Mouse (Mus musculus) testis, postnatal 14 days (tissue): Measurements from ENCODE around the gene Tbx1.
A peak's percentile ranks its signal among the peaks of the same experiment; 100 is the strongest.

ENCODE experiments used
- DNase-seq: peaks from one replicate; pipeline ENCODE4 v3.0.0; 2021; ENCODE audit warnings: low spot score

The Tbx1 gene

DNA sequence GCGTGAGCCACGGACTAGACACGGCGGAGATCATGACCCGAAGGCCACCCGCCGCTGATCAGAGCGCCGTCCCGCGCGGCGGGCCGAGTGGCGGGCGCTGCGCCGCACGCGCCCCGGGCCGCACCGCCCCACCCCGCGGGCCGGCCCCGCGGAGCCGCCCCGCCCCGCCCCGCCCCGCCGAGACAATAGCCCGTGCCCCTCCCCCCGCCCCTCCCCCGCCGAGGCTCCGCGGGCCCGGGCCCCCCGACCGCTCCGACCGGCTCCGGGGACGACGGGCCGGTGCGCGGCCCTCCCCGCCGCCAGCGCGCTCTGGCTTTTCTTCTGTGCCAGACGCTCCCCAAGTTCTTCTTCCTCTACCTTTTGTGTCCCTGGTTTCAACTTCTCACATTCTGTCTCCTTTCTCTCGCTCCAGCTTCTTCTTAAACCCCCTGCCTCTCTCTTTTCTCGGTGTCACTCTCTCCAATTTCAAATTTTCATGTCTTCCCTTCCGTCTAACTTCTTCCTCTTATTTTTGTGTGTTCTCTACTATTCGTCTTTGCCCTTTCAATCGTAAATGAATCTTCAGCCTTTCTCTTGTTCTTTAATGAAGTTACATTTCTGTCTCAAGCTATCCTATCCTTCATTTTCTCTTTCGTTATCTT is 3.4 kb downstream of the Tbx1 start:
- DNase-seq = no peak

DNA sequence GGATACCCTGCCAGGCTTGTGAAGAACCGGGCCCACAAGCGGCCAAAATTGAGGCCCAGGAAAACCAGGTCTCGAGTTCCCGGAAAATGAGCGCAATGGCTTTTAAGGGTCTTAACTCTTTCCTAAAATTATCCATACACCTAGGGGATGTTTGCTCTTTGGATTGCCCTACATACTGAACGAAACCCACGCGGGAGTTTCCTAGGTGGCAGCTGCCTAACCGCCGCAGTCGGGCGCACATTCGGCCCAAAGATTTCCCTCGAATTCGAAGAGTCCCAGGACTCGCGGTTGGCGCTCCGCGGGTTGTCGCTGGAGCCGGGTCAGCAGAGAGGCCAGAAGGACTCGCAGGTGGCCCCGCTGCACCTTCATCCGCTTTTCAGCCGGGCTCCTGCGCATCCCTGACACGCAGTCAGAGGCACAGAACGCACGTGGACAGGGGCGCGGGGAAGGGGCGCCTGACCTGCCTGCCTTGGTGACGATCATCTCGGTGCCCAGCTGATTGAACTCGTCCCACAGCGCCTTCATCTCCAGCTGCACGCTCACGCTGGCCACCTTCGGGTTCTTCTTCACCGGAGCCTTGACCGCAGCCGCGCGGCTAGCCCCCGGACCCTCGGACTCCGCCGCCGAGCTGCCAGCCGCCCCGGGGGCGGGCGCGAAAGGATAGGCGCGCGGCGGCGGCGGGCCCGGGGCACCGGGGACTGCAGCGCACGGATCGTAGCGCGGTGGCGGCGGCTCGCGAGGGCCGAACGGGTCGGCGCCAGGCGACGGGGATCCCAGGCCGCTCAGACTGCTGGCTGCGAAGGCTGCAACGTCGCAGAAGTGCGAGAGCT is 4.2 kb downstream of the Tbx1 start:
- no peak for DNase-seq

DNA sequence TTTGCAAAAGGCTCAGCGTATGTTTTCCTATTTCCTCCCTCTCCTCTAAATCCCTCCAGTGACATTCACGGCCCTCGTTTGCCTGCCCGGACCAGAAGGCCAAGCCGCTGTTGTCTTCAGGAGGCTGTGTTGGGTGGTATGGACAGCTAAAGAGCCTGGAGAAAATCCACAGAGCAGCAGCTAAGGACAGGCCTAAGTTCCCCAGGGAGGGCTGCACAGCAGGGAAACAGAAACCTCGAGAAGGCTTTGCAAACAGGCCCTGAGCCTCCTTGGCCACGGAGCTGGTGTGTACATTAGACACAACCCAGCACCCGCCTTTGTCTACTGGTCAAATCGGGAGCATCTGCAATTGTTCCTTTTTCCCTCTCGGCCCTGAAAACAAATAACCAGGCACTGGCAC is 4.8 kb downstream of the Tbx1 start:
- no peak for DNase-seq

DNA sequence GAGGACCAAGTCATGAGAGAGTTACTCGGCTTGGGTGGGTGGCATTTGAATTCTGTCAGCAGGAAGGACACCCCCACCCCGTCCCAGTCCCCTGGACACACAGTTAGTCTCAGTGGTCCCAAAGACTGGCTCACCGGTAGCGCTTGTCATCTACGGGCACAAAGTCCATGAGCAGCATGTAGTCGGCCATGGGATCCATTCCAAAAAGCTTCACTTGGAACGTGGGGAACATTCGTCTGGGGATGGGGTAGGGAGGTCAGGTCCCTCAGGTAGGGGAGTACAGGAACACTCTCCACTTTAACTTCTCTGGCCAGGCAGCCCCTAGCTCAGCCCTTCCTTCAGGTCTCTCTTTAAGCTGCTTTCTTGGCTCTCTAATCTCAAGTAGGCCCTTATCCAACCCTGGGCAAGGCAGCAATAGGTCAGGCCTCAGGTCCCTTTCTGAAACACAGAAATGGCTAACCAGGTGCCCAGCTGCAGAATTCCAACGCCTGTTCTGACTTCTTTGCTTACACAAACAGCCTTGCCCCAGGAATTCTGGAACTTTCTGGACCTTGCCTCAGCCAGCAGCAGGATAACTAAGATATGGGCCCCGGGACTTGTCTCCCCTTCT is 5.5 kb downstream of the Tbx1 start:
- DNase-seq = no peak

DNA sequence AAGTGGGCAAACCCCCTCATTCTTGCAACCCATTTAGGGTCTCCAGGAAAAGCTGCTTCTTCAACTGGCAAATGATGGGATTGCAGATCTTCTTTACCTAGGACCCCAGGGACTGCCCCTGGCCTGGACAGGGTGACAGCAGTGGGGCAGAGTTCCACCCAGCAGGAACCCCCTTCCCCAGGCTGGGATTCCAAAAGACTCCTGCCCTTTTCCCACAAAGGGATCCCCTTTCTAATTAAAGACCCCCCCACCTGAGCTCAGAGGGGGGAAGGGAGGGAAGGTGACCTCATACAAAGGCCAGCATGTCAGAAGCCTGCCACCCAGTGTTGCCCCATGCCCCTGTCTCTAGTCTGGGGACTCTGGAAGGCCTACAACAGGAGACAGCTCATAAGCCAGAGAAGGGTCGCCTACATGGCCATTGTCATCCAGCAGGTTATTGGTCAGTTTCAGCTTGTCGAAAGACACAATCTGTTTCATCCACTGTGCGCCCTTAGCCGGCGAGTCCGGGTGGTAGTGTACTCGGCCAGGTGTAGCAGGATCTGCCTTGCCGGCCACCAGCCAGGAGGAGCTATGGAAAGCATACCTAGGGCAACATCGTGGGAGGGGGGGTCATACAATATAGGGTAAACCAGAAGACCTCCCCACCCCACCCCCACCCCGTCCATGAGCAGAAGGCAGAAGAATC is 6.7 kb downstream of the Tbx1 start:
- no peak for DNase-seq

DNA sequence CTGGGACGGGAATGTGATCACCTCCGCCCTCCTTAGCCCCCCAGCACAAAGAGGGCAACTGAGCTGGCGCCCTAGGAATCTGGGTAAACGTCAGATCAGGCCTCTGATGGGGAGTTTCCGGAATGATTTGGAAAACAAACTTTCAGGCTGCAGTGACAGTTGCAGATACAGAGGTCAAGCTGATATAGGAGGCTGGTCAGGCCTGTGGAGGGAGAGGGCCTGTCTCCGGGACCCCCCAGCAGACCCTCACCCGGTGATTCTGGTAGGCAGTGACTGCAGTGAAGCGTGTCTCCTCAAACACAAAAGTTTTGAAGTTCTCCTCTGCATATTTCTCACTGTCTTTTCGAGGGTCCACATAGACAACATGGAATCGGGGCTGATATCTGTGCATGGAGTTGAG is 7.3 kb downstream of the Tbx1 start:
- no peak for DNase-seq

DNA sequence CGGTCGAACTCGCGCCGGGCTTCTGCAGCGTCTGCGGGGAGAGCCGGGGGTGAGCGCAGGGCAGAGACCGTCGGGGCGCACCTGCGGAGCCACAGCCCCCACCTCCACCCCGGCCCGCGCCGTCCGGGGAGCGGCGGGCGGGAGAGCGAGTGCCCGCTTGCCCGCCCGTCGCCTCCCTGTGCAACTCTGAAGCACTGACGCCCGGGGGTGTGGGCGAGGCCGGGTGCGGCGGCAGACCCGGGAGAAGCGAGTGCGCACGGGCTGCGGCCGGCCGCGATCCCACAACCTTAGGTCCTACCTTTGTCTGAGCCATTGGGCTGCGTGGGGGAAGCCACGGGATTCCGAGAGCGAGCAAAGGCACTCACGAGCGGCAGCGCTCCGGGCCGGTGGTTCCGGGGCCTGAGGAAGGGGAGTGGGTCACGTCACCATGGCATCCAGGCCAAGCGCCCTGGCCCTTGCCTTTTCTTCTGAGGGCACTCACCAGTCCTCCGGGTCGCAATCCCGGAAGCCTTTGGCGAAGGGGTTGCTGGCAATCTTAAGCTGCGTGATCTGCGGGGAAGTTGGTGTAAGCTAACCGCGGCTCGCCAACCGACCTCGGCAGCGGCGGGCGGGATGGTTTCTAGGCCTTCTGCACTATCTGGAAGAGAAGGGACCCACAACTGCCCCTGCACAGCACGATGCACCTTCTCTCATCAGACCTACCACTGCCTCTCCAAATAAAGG is 7.9 kb downstream of the Tbx1 start:
- peak; percentile 48 for DNase-seq

DNA sequence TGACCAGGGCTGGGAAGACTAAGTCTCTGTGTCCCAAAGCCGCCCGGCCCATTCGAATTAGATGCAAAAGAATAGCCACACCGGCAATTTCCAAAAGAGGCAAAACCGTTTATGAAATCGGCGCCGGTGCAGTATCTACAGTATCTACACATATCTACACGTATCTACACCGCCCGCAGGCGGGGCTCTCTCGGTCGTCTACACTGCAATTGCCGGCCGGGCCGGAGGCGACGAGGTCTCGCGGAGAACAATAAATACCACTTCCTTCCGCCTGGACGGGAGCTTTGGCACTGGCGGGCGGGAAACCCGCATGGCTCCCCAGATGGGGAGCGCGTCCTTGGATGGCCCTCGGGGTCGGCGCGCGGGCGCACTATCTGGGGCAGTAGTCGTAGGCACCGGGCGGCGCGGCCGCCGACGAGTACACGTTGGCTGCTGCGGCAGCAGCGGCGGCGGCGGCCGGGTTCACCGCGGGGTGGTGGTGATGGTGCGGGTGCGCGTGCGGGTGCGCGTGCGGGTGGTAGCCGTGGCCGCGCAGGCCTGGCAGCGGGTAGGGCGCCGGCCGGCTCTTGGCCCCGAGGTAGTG is 8.8 kb downstream of the Tbx1 start:
- DNase-seq = no peak

DNA sequence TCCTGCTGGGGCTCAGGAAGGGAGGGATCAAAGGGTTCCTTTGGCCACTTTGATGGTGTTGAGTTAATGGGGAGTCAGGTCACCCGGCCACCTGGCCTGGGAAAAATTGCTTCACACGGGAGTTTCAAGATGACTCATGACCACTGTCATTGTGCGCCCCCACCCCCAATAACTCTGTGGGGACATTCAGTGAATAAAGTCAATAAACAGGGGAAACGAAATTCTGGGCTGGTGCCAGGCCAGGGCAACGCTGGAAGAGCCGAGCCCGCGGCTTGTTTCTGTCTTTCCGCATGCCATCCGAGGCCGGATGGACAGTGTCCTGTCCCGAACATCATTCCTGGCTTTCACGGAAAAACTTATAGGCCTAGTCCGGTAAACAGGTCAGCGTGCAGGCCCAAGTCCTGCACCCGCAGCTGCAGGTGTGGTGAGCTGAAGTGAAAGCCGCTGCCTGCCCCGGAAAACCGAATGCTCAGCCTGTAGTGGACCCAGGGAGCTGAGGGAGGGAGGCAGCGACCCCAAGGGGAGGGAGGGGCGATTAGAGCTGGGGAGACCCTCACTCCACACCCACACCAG is 9.3 kb downstream of the Tbx1 start:
- DNase-seq = no peak

DNA sequence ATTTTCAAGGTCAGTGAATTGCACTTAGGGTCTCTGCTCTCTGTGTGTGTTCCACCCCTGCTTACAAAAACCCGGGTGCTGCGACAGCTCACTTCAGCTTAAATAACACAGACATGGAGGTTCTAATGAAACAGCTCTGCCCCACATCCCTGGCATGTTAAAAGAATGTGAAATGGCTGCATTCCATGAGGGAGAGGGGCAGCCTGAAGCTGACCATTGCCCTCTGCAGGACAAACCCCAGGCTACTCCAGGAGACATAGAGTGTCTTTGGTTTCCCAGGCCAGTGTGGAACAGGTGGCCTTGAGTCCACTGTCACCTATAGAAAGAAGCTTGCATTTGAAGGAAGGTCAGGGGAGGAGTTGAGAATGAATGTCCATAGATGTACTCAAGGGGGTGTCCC is 10.1 kb downstream of the Tbx1 start:
- DNase-seq = no peak

DNA sequence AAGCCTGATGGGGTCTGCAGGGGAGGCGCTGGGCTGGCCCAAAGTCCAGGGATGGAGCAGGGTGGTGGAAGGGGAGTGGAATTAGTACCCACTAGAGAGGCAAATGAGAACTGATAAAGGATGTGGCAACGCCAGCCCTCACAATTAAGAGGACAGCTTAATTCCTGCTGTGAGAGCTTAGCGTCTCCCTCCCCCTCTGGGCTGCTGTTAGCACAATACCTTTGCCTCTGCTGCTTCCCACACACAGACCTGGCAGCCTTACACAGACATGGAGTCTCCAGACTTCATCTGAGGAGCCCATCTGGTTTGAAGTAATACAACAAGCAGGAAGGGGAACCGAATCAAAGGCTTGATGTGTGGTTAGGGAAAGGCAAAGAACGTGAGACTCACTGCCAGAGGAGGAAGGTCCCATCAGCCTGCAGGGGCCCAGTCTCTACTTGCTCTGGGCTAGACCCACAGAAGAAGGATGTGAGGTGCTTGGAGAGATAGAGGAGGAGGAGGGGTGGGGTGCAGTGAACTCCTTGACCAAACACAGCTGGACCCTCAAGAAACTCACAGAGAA is 12.8 kb downstream of the Tbx1 start:
- DNase-seq = no peak

DNA sequence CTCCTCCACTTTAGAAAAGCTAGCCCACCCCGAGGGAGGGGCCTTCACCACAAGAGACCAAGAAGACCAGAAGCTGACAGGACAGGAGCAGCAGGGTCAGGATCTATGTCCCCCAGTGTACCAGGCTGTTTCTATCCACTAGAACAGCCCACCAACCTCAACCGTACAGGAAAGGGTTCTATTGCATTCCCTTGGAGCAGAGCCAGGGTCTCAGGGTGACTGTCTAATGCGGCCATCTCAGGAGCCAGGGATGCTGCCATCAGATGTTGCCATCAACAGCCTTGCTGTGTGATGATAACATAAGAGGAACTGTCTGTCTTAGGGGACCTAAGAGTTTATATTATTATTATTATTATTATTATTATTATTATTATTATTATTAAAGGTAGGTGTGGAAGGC is 13.4 kb downstream of the Tbx1 start:
- no peak for DNase-seq

DNA sequence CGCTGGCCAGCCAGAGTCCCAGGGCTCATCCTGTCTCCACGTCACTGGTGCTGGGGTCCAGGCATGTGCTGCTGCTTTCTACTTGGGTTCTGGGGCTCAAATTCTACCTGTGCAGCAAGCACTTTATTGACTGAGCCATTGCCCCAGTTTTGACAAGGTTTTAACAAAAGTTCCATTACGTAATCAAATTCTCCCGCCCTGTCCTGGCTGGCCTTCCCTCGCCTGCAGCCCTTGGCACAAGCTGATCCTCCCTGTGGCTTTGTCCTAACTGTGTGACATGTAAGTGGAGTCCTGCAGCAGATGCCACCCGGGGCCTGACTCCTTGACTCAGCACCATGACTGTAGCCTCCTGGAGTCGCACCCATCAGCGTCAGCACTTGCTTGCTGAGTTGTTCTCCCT is 16.3 kb downstream of the Tbx1 start:
- no peak for DNase-seq

DNA sequence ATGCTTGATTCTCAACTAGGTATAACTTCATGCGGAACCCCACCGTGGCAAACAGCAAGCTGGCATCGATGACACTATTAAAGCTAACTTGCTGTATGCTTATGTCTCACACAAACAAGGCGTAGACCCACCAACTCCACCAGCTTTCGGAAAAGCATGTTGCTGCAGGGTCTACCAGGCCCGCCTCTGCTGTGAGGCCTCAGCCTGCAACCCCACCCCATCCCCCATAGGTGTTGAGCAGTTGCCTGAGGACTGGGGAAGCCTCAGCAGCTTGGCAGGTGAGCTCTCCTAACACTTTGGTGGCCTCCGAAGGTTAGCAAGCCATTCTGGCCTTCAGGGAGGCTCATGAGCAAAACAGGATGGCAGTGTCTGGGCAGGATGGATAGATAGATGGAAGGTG is 21.9 kb downstream of the Tbx1 start:
- DNase-seq = no peak

DNA sequence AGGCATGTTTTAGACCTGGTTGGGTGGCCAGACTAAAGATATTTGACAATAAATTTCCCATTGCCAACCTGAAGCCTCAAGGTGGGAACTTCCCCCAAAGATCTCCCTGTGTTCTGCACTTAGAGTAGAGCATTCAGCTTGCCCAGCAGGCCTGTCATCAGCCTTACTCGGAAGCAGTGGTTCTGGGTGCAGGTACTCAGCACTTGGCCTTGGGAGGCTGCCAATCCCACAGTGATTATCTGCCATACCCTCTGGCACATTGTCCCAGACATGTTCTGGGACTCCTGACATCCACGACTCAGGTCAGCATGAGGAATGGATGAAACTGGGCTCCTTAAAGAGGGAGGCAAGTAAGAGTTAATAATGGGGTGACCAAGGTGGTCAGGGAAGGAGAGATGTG is 26.0 kb downstream of the Tbx1 start:
- no peak for DNase-seq

DNA sequence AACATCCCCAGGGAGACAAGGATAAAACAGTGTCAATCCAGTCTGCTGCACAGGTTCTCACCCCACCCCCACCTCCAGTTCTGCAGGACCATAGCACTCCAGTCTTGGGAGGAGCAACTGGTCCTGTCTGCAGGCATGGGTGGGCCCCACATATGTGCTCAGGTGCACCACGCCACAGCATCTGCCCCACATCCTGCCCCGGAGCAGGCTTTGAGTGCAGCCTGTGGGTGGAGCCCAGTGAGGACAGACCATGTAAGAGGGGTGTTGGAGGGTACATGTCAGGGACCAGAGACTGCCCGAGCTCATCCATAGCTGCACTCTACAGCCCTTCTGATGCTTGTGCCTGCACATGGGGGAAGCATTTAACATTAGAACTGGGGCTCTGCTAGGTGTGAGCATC is 34.0 kb downstream of the Tbx1 start:
- DNase-seq = no peak

DNA sequence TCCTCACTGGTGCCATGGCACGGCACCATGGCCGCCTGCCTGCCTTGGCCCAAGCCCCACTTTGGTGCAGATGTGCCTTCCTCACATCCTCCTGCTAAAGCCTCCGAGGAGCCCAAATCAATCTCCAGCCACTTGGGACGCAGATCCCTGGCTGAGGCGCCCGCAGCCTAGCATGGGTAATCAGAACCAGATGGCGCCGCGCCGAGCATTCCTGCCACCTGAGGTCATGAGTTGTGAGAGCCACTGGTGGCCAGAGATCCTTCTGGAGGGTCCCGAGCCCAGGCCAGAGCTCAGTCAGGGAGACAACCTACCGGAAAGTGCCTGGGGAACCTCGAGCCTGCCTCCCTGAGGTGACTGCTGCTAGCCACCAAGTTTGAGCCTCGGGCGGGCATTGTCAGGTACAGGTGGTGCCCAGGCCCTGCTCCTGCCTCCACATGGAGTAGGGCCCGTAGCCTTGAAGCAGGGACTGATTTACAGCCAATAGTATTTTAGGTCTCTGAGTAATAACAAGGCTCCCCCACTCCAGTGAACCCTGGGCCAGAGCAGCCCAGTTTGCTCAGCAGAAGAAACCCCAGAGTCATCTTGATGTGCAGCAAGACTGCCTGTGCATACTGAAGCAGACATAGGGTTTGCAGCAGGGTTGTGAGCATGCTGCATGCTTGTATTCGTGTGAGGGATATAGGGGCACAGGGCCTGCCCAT is 35.1 kb downstream of the Tbx1 start:
- no peak for DNase-seq

DNA sequence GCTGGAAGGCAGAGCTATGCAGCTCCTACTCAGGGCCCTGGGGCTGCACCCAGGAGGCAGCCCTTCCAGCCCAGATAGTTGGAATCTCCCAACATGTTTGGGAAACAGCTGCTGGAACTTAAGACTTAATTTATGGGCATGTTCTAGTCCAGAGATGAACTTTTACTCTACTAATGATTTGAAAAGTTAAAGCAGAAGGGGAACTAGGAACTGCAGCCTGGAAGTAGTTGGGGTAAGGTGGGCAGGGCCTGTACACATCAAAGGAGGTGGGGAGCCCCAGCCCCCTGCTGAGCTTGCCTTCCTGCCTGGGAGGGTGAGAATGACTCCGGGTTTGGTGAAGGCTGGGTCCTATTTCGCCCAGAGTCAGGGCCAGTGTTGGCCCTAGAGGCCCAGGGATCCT is 35.8 kb downstream of the Tbx1 start:
- no peak for DNase-seq

DNA sequence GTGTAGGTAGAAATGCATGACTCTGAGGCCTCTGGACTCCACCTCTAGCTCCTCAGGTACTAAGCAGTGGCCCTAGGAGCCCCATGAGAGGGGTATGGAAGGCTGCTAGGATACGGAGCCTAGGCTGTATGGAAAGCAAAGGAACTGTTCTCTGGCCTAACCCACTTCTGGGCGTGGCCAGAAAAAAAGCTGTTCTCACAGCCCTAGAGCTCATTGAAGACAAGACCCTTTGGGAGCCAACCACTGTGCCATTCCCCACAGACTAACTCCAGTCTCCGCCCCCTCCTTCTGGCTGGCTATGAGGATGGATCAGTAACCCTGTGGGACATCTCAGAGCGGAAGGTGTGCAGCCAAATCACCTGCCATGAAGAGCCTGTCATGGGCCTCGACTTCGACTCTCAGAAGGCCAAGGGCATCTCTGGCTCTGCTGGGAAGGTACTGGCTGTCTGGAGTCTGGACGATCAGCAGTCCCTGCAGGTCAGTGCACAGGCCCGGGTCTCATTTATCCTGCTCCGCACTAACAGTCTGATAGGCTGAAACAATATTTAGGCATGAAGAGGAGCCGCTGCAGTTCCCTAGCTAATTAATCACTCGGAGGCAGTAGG is 38.3 kb downstream of the Tbx1 start:
- no peak for DNase-seq

DNA sequence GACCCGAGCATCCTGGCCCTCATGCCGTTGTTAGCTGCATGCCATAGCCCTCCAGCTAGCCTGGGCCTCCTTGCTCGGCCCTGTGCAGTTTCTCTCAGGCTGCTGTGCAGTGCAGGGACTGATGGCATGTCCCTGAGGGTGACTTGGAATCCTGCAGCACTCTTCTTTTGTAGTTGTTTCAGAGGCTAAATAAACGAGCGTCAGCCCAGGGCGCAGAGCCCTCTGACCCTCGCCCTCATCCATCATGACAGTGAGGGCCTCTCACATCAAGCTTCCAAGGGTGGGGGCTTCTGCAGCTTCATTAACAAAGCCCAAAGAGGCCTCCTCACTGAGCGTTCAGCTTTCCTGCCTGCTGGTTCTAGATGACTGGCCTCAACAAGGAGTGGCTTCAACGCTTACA is 38.9 kb downstream of the Tbx1 start:
- no peak for DNase-seq
